Mouse (Mus musculus) intestine, embryonic 16.5 days (tissue): ENCODE results near the gene Mindy4. TPM values are rescaled to one million over a fixed set of nuclear protein-coding genes. Genes with fewer than 3 reads are reported as not detected.

Source experiments
- ATAC-seq: fragments of 200-750 bp; cut with Nextera tagmentation; 2 replicates; pipeline ENCODE4 v1.8.0; 2017; ENCODE audit warnings: moderate TSS enrichment, moderate library complexity
- H3K27ac ChIP-seq: fragments of 300-500 bp; sonication (generic); 2 replicates; pipeline ENCODE4 v1.5.1; 2014; ENCODE audit warnings: mild to moderate bottlenecking, low read length
- H3K27me3 ChIP-seq: fragments of 300-500 bp; sonication (generic); replicated peaks from 2 replicates; pipeline ENCODE4 v1.6.1; 2014; ENCODE audit warnings: low read length, control low read depth, mixed read lengths; ENCODE audit not compliant: control insufficient read depth, insufficient read depth
- H3K36me3 ChIP-seq: fragments of 300-500 bp; sonication (generic); 2 replicates; pipeline ENCODE4 v1.6.1; 2014; ENCODE audit warnings: low read length, control low read depth; ENCODE audit not compliant: control insufficient read depth, insufficient read depth
- H3K4me1 ChIP-seq: fragments of 300-500 bp; sonication (generic); 2 replicates; pipeline ENCODE4 v1.6.1; 2014; ENCODE audit warnings: low read length, control low read depth, mixed read lengths; ENCODE audit not compliant: control insufficient read depth, insufficient read depth
- H3K4me2 ChIP-seq: fragments of 300-500 bp; sonication (generic); 2 replicates; pipeline ENCODE4 v1.6.1; 2014; ENCODE audit warnings: low read depth, low read length, control low read depth
- H3K4me3 ChIP-seq: fragments of 300-500 bp; sonication (generic); 2 replicates; pipeline ENCODE4 v1.5.1; 2014; ENCODE audit warnings: mild to moderate bottlenecking, low read length
- H3K9ac ChIP-seq: fragments of 300-500 bp; sonication (generic); 2 replicates; pipeline ENCODE4 v1.6.1; 2014; ENCODE audit warnings: low read depth, low read length
- H3K9me3 ChIP-seq: fragments of 300-500 bp; sonication (generic); 2 replicates; pipeline ENCODE4 v1.6.1; 2016; ENCODE audit warnings: low read length, control low read depth; ENCODE audit not compliant: control insufficient read depth
- WGBS: fragments of 180-500 bp; shearing (Covaris S2); extraction: QIAGEN DNeasy Blood & Tissue Kit; methylation state at CpG from one replicate; pipeline ENCODE4 v1.1.7; 2014; 5-methylcytosine and 5-hydroxymethylcytosine counted together
- polyA plus RNA-seq: library from polyadenylated mRNA; unstranded; fragments of >200 nt; fragmentation: Nextera tagmentation; extraction: Ambion mirVana; gene quantifications from 2 replicates; pipeline ENCODE4 v1.2.1, GENCODE M21; 2015

Gene Mindy4
- polyA plus RNA-seq, 1 experiment from 2014 or later, result 5.8 TPM

- no peak overlapping the region for H3K27ac ChIP-seq
- no peak overlapping the region for H3K9ac ChIP-seq
- no peak overlapping the region for H3K4me2 ChIP-seq
- no peaks in the 10 kb centered on the region for H3K27me3 ChIP-seq
- 76% methylated on average over 12 of the region's 12 CpGs for WGBS
- no peak overlapping the region for H3K4me3 ChIP-seq
- ATAC-seq, result no peak
- H3K9me3 ChIP-seq, result no peaks in the 10 kb centered on the region
- H3K36me3 ChIP-seq, result no peaks in the 10 kb centered on the region
- no peaks in the 10 kb centered on the region for H3K4me1 ChIP-seq
Observed at GRCm38 (mm10) chr6:55262161-55262560, 59.0 kb downstream of the Mindy4 start.

GRCm38 (mm10) chr6:55263490-55264046, 60.4 kb downstream of the Mindy4 start:
- no peaks in the 10 kb centered on the region for H3K27me3 ChIP-seq
- no peaks in the 10 kb centered on the region for H3K4me1 ChIP-seq
- no peaks in the 10 kb centered on the region for H3K9me3 ChIP-seq
- H3K9ac ChIP-seq, result no peak overlapping the region
- 76% methylated on average over 5 of the region's 5 CpGs for WGBS
- no peak for ATAC-seq
- no peaks in the 10 kb centered on the region for H3K36me3 ChIP-seq
- no peak overlapping the region for H3K27ac ChIP-seq
- no peak overlapping the region for H3K4me2 ChIP-seq
- H3K4me3 ChIP-seq, result no peak overlapping the region

- 92% methylated on average over 7 of the region's 7 CpGs for WGBS
- Histone ChIP-seq H3K36me3 (no peaks in the 10 kb centered on the region), H3K9me3 (no peaks in the 10 kb centered on the region), H3K9ac (no peak overlapping the region), H3K27me3 (no peaks in the 10 kb centered on the region), H3K4me1 (no peaks in the 10 kb centered on the region), H3K4me2 (no peak overlapping the region), H3K27ac (no peak overlapping the region), H3K4me3 (no peak overlapping the region)
- no peak for ATAC-seq
Observed at GRCm38 (mm10) chr6:55264741-55265366, 61.7 kb downstream of the Mindy4 start.

- H3K4me1 ChIP-seq, result peaks cover 6% of the 10 kb centered on the region; the same call in 1 of the 2 replicates
- no peaks in the 10 kb centered on the region for H3K27me3 ChIP-seq
- ATAC-seq, result no peak
- no peaks in the 10 kb centered on the region for H3K36me3 ChIP-seq
- no peaks in the 10 kb centered on the region for H3K9me3 ChIP-seq
- H3K27ac ChIP-seq, result no peak overlapping the region
- H3K4me2 ChIP-seq, result no peak overlapping the region
- no peak overlapping the region for H3K4me3 ChIP-seq
- WGBS, result 83% methylated on average over 7 of the region's 7 CpGs
- no peak overlapping the region for H3K9ac ChIP-seq
Observed at GRCm38 (mm10) chr6:55272952-55273351, 69.8 kb downstream of the Mindy4 start.

GRCm38 (mm10) chr6:55273463-55273862, 70.3 kb downstream of the Mindy4 start:
- Histone ChIP-seq H3K27ac (no peak overlapping the region), H3K4me1 (peaks cover 9% of the 10 kb centered on the region; the same call in 1 of the 2 replicates), H3K9ac (no peak overlapping the region), H3K4me2 (no peak overlapping the region), H3K9me3 (no peaks in the 10 kb centered on the region), H3K36me3 (no peaks in the 10 kb centered on the region), H3K4me3 (no peak overlapping the region), H3K27me3 (no peaks in the 10 kb centered on the region)
- no peak for ATAC-seq
- 70% methylated on average over 5 of the region's 5 CpGs for WGBS

GRCm38 (mm10) chr6:55275000-55275399, 71.8 kb downstream of the Mindy4 start:
- Histone ChIP-seq H3K4me3 (no peak overlapping the region), H3K27ac (no peak overlapping the region), H3K27me3 (no peaks in the 10 kb centered on the region), H3K9me3 (no peaks in the 10 kb centered on the region), H3K4me1 (peaks cover 9% of the 10 kb centered on the region; the same call in 1 of the 2 replicates), H3K9ac (no peak overlapping the region), H3K4me2 (no peak overlapping the region), H3K36me3 (no peaks in the 10 kb centered on the region)
- 80% methylated on average over 10 of the region's 10 CpGs for WGBS
- ATAC-seq, result no peak

- H3K9ac ChIP-seq, result no peak overlapping the region
- ATAC-seq, result no peak
Observed at GRCm38 (mm10) chr6:55275786-55276185, 72.6 kb downstream of the Mindy4 start.

GRCm38 (mm10) chr6:55276692-55277282, 73.6 kb downstream of the Mindy4 start:
- H3K36me3 ChIP-seq, result no peaks in the 10 kb centered on the region
- no peaks in the 10 kb centered on the region for H3K27me3 ChIP-seq
- 74% methylated on average over 4 of the region's 4 CpGs for WGBS
- H3K9me3 ChIP-seq, result no peaks in the 10 kb centered on the region
- no peak overlapping the region for H3K9ac ChIP-seq
- H3K4me3 ChIP-seq, result no peak overlapping the region
- no peak for ATAC-seq
- no peak overlapping the region for H3K27ac ChIP-seq
- H3K4me1 ChIP-seq, result peaks cover 9% of the 10 kb centered on the region; the same call in 1 of the 2 replicates
- no peak overlapping the region for H3K4me2 ChIP-seq

More at GRCm38 (mm10) chr6:55275786-55276185, 72.6 kb downstream of the Mindy4 start:
- no peak overlapping the region for H3K4me2 ChIP-seq
- H3K27ac ChIP-seq, result no peak overlapping the region
- no peaks in the 10 kb centered on the region for H3K36me3 ChIP-seq
- WGBS, result 75% methylated on average over 8 of the region's 8 CpGs
- no peaks in the 10 kb centered on the region for H3K27me3 ChIP-seq
- no peak overlapping the region for H3K4me3 ChIP-seq
- peaks cover 9% of the 10 kb centered on the region; the same call in 1 of the 2 replicates for H3K4me1 ChIP-seq
- no peaks in the 10 kb centered on the region for H3K9me3 ChIP-seq

GRCm38 (mm10) chr6:55278086-55278485, 74.9 kb downstream of the Mindy4 start:
- Histone ChIP-seq H3K27me3 (no peaks in the 10 kb centered on the region), H3K9me3 (no peaks in the 10 kb centered on the region), H3K4me2 (no peak overlapping the region), H3K27ac (peak overlapping the region; percentile 20; the same call in 1 of the 2 replicates), H3K9ac (no peak overlapping the region), H3K4me1 (peaks cover 9% of the 10 kb centered on the region; the same call in 1 of the 2 replicates), H3K4me3 (no peak overlapping the region), H3K36me3 (no peaks in the 10 kb centered on the region)
- WGBS, result 76% methylated on average over 6 of the region's 6 CpGs
- ATAC-seq, result peak; percentile 37; the same call in 1 of the 2 replicates
